Mouse (Mus musculus) mesoderm, embryonic 11.5 days (tissue): ENCODE measurements around the gene Mbd3l1.

ENCODE experiments used
- DNase-seq: peaks from one replicate; pipeline ENCODE4 v3.0.0-alpha.2; 2012; ENCODE audit warnings: low read depth, low spot score

Mbd3l1 gene

GRCm38 (mm10) chr9:18478168-18478567 lies at the start of gene Mbd3l1, which contains the start of gene Zfp558:
Gene Mbd3l1 (plus strand): TSS chr9:18478359.
Gene Zfp558 (minus strand): TSS chr9:18478268.
- no peak for DNase-seq

DNA sequence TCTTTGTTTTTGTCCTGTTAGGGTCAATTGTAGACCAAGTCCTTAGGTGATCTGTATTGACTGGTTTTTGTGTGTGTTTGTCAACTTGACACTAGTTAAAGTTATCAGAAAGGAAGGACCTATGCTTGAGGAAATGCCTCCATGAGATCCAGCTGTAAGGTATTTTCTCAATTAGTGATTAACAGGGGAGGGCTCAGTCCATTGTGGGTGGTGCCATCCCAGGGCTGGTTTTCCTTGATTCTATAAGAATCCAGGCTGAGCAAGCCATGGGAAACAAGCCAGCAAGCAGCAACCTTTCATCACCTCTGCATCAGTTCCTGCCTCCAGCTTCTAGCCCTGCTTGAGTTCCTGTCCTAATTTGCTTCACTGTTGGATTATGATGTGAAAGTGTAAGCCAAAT lies 47.8 kb upstream of the Mbd3l1 start, which contains the start of gene Mbd3l2:
Gene Mbd3l2 (plus strand): TSS at position 301 of the 400 bp plus-strand sequence.
- DNase-seq, result no peak

- DNase-seq, result no peak
Observed at GRCm38 (mm10) chr9:18431687-18432086, 46.5 kb upstream of the Mbd3l1 start.

DNA sequence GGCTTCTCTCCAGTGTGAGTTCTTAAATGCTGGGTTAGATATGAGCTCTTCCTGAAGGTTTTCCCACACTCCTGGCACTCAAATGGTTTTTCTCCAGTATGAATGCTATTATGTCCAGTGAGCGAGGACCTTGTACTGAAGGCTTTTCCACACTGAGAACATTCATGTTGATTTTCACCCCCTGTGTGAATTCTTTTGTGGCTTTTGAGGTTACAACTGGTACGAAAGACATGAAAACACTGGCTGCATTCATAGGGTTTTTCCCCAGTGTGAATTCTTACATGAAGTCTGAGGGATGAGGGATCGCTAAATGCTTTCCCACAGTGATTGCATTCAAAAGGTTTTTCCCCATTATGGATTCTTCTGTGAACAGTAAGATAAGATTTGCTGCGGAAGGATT lies 21.6 kb upstream of the Mbd3l1 start:
- DNase-seq, result no peak

DNA sequence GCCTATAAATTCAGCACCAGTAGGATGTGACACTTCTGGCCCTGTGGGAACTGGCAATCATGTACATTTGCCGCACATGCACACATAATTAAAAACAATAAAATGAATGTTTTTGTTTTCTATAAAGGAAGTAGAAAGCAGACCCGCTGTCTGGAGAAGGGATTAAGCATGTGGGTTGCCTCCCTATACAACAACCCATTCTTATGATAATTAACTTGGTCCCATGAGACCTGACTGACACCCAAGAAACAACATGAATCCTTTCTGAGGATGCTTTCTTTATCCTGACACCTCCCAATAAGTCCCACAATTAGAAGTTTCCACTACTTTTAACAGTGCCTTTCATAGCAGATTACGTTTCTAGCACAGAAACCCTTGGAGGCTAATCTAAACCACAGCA lies 10.8 kb upstream of the Mbd3l1 start:
- DNase-seq, result no peak

- DNase-seq, result no peak
Observed at GRCm38 (mm10) chr9:18468005-18468404, 10.2 kb upstream of the Mbd3l1 start.

DNA sequence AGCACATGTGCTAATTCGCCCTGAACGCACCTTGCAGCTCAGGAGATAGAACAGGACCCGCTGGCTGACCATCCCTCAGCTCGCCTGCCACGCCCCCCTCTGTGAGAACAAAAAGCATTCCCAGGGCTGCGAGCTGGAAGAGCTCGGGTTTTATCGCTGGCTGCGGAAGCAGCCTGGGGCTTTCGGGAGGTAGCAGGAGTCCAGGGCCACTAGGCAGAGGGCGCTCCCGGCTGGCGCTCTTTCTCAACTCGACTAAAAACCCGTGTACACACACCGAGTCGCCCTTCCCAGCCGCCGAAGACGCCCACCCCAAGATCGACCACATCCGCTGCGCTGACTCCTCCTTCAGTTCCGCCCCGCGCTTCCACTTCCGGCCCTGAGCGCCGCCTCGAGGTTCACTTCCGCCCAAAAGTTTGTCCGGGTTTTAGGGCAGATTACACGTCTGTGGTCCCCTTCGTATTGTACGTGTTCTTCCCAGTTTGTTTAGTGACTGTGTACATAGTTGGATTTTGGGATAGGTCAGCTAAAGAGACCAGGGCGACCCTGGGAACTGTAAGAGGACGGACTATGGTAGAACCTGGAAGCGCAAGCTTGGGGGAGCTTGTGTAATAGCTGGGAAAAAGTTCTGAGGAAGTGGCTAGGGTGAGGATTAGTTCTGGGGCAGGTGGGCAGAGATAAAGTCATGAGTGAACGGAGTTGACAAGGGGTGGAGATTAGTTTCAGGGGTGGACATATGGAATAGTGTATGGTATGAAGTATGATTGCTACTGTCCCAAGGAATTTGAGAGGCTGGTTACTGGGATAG lies 4.6 kb upstream of the Mbd3l1 start:
- DNase-seq, result peak; percentile 87

DNA sequence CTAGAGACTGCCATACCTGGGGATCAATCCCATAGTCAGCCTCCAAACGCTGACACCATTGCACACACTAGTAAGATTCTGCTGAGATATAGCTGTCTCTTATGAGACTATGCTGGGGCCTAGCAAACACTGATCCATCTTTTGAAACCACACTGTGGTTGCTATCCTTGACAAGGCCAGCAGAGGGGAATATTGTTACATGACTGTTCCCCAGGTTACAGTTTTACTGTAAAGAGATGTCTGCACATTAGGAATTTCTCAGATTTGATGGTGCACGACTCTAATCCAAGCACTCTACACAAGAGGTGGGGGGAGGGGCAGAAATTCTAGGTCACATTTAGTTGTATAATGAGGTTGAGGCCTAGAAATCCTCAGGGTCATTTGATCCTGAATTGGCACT lies 29.9 kb downstream of the Mbd3l1 start:
- peak; percentile 4 for DNase-seq
